Mouse (Mus musculus) stomach, postnatal 0 days (tissue): Measurements from ENCODE around the gene Trpm8.

Experiments used
- CTCF ChIP-seq: IDR thresholded peaks from 2 replicates; pipeline ENCODE4 v1.5.1; 2016; ENCODE audit warnings: antibody characterized with exemption, low read depth, mild to moderate bottlenecking, moderate library complexity
- EP300 ChIP-seq: optimal IDR thresholded peaks from 2 replicates; pipeline ENCODE3; 2016; ENCODE audit warnings: antibody characterized with exemption

DNA sequence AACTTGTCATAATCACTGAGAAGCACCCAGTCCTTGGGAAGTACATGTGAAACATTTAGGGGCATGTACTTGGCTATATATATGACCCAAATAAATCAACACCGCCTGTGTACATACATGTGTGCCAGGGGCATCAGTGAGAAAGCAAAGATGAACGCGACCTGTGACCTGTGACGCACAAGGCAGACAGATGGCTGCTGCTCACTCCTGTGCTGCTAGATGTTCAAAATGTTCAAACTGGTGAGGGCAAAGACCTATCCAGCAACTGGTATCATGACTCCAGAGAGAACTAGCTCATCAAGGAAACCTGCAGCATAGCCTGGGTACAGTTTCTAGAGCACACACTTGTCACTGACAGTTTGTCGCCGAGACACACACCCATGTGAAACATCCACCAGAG, 10.0 kb upstream of the Trpm8 start:
- TF ChIP-seq CTCF = no peak
- TF ChIP-seq EP300 = no peak
